Mouse (Mus musculus) stomach, postnatal 0 days (tissue): ENCODE measurements around the gene Copz1.

Experiments
- CTCF ChIP-seq: IDR thresholded peaks from 2 replicates; pipeline ENCODE4 v1.5.1; 2016; ENCODE audit warnings: antibody characterized with exemption, low read depth, mild to moderate bottlenecking, moderate library complexity
- EP300 ChIP-seq: optimal IDR thresholded peaks from 2 replicates; pipeline ENCODE3; 2016; ENCODE audit warnings: antibody characterized with exemption

GRCm38 (mm10) chr15:103290417-103290816 lies 17.9 kb downstream of the Copz1 start:
- TF ChIP-seq EP300 (no peak), CTCF (no peak)
